Mouse (Mus musculus) lung, adult 2 months (tissue): ENCODE results near the gene Atp5g2. TPM values are rescaled to one million over a fixed set of nuclear protein-coding genes. Genes with fewer than 3 reads are reported as not detected.
A peak's percentile ranks its signal among the peaks of the same experiment; 100 is the strongest.

Experiments
- DNase-seq: peaks from one replicate; pipeline ENCODE4 v3.0.0; 2022
- H3K4me1 ChIP-seq: fragments of 200-500 bp; 2 replicates; pipeline ENCODE4 v1.6.1; 2011; ENCODE audit warnings: low read length; ENCODE audit not compliant: control insufficient read depth, insufficient read depth
- H3K4me3 ChIP-seq: fragments of 200-500 bp; replicated peaks from 2 replicates; pipeline ENCODE3; 2011; ENCODE audit warnings: low read depth, mild to moderate bottlenecking, control low read depth, low read length; ENCODE audit errors: extremely low read depth
- CTCF ChIP-seq: fragments of 200-500 bp; IDR thresholded peaks from 2 replicates; pipeline ENCODE4 v1.5.1; 2011; ENCODE audit warnings: mild to moderate bottlenecking, low read length, control low read depth; ENCODE audit not compliant: insufficient read depth
- POLR2A ChIP-seq: fragments of 200-500 bp; IDR thresholded peaks from 2 replicates; pipeline ENCODE4 v1.6.1; 2011; ENCODE audit warnings: low read depth, mild to moderate bottlenecking, control low read depth, low read length, borderline replicate concordance; ENCODE audit errors: extremely low read depth
- whole genome bisulfite sequencing: fragments of 180-500 bp; shearing (Covaris S2); methylation state at CpG from one replicate; pipeline ENCODE4 v1.1.7; 2018; 5-methylcytosine and 5-hydroxymethylcytosine counted together
- polyA plus RNA-seq: library from polyadenylated mRNA; depleted of rRNA; stranded (reverse); fragments of >200 nt; gene quantifications from 2 replicates; pipeline ENCODE4 v1.2.3, GENCODE M21; 2012

The Atp5g2 gene
- polyA plus RNA-seq, 1 experiment: 262 TPM

- WGBS: 80% methylated on average over 3 of the region's 3 CpGs
- Histone ChIP-seq H3K4me3 (no peak overlapping the region), H3K4me1 (no peaks in the 10 kb centered on the region; the same call in 1 of the 2 replicates)
- DNase-seq: no peak
- TF ChIP-seq POLR2A (no peak), CTCF (no peak)
Measured at GRCm38 (mm10) chr15:102651107-102651506, 21.0 kb downstream of the Atp5g2 start.

- WGBS: 61% methylated on average over 3 of the region's 3 CpGs
Measured at GRCm38 (mm10) chr15:102635817-102636216, 36.3 kb downstream of the Atp5g2 start.

GRCm38 (mm10) chr15:102634684-102635083 is 37.5 kb downstream of the Atp5g2 start:
- no peak for DNase-seq
- WGBS: 90% methylated on average over 8 of the region's 8 CpGs
- H3K4me3 ChIP-seq: no peak overlapping the region

More at GRCm38 (mm10) chr15:102635817-102636216, 36.3 kb downstream of the Atp5g2 start:
- Histone ChIP-seq H3K4me3 (no peak overlapping the region), H3K4me1 (no peaks in the 10 kb centered on the region)
- DNase-seq: no peak
- TF ChIP-seq POLR2A (no peak), CTCF (no peak)

GRCm38 (mm10) chr15:102625687-102626055 is 46.5 kb downstream of the Atp5g2 start:
- DNase-seq: no peak
- H3K4me1 ChIP-seq: peaks cover 5% of the 10 kb centered on the region; the same call in 1 of the 2 replicates
- under 1% methylated on average over 18 of the region's 18 CpGs for WGBS

More at GRCm38 (mm10) chr15:102634684-102635083, 37.5 kb downstream of the Atp5g2 start:
- no peaks in the 10 kb centered on the region for H3K4me1 ChIP-seq
- no peak for TF ChIP-seq POLR2A

GRCm38 (mm10) chr15:102624970-102625686 is 47.0 kb downstream of the Atp5g2 start, which contains the start of the genes Gm28047 and Atf7:
Gm28047 (minus strand) TSS chr15:102625067.
Atf7 (minus strand) TSS chr15:102625464.
- WGBS: 1% methylated on average over 51 of the region's 51 CpGs
- Histone ChIP-seq H3K4me3 (peak within 1 kb of the TSS; percentile 83), H3K4me1 (peaks cover 5% of the 10 kb centered on the region; the same call in 1 of the 2 replicates)
- DNase-seq: peak; percentile 100
- peak; percentile 85 for TF ChIP-seq POLR2A
- no peak for TF ChIP-seq CTCF

More at GRCm38 (mm10) chr15:102625687-102626055, 46.5 kb downstream of the Atp5g2 start:
- H3K4me3 ChIP-seq: peak overlapping the region; percentile 83
- TF ChIP-seq CTCF: no peak
- no peak for TF ChIP-seq POLR2A

DNA sequence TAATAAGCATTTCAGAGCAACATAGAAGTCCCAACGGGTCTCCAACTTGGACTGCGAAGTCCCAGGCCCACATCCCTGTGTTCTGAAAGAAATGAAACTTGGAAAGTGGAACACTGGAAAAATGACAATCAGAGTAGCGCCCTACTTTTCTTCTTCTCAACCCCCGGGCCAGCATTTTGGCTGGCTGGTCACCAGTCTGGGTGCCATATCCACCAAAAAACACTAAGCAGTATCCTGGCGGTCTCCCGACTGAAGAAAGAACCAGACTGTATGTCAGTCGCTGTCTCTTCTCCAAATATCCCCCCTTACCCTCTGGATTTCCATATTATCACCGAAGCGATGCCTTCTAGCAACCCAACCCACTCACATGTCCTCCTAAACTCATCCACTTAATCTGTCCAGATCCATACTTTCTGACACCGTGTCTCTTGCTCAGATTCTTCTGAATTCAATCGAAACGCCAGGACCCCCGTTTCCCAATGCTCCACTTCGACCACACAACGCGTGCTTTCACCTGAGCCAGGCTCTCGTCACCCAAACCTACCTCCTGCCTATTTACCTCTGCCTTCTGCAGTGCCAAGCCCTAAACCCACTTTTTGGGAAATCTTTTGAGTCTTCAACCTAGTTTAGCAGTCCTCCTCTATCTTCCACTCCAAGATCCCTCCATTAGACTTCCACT is 47.7 kb downstream of the Atp5g2 start:
- TF ChIP-seq POLR2A (no peak), CTCF (no peak)
- no peak for DNase-seq
- H3K4me1 ChIP-seq: peaks cover 5% of the 10 kb centered on the region; the same call in 1 of the 2 replicates
- WGBS: 1% methylated on average over 17 of the region's 17 CpGs
- H3K4me3 ChIP-seq: peak overlapping the region; percentile 83

DNA sequence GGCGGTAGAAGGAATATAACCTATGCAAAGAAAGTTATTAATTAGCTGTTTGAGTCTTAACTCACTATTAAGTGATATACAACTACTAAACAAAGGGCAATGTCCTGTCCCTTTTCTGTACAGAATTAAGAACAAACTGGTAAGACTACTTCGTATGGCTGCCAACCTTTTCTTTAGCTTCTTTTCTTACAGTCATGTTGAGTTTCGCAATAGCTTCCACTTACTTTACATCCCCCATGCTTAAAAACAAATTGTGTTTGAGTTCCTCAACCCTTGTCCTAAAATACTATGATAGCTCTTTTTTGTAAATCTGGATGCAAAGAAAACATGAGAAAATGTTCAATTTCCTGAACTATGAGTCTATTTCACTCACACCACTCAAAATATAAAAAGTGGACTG is 49.0 kb downstream of the Atp5g2 start:
- no peak for TF ChIP-seq POLR2A
- TF ChIP-seq CTCF: no peak
- H3K4me3 ChIP-seq: no peak overlapping the region
- no peak for DNase-seq
- H3K4me1 ChIP-seq: peaks cover 5% of the 10 kb centered on the region; the same call in 1 of the 2 replicates
- WGBS: 52% methylated on average over 3 of the region's 3 CpGs

DNA sequence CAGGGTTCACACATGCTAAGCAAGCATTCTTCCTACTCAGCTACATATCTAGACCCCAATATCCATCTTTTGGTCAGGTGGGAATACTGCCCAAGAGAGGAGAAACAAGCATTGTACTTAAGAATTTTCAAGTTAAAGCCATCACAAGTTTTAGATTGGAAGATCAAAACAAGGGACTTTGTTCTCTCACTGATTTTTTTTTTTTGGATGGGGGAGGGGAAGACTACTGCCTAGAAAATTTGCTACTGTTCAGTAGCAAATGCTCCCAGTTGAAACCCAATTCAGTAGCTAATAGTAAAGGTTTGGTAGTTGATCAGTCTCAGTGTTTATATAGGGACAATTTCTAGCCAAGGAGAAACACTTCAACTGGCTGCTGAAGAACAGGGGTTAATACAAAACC is 49.6 kb downstream of the Atp5g2 start:
- TF ChIP-seq CTCF: no peak
- no peak for TF ChIP-seq POLR2A
- Histone ChIP-seq H3K4me1 (peaks cover 5% of the 10 kb centered on the region), H3K4me3 (no peak overlapping the region)
- DNase-seq: no peak

- Histone ChIP-seq H3K4me1 (peaks cover 5% of the 10 kb centered on the region), H3K4me3 (no peak overlapping the region)
- no peak for TF ChIP-seq CTCF
- no peak for TF ChIP-seq POLR2A
- WGBS: 75% methylated on average over 1 of the region's 1 CpGs
- no peak for DNase-seq
Measured at GRCm38 (mm10) chr15:102620765-102621164, 51.4 kb downstream of the Atp5g2 start.
